Mouse (Mus musculus) ovary, adult 2 months (tissue): ENCODE measurements around the gene Olfr486. TPM values are rescaled to one million over a fixed set of nuclear protein-coding genes. Genes with fewer than 3 reads are reported as not detected.

Source experiments
- polyA plus RNA-seq: library from polyadenylated mRNA; depleted of rRNA; stranded (reverse); fragments of >200 nt; gene quantifications from 2 replicates; pipeline ENCODE4 v1.2.3, GENCODE M21; 2012; rRNA removed

Gene Olfr486
- not detected in 2 replicates for polyA plus RNA-seq

GRCm38 (mm10) chr7:108172642-108173041 is at the start of gene Olfr486:
TSS of gene Olfr486 (minus strand) at chr7:108172742.

GRCm38 (mm10) chr7:108214536-108214935 is 42.0 kb upstream of the Olfr486 start, which contains the start of gene Olfr487:
TSS of gene Olfr487 (minus strand) at chr7:108214636.

GRCm38 (mm10) chr7:108159771-108160170 is 12.8 kb downstream of the Olfr486 start, which contains the start of gene Olfr485:
TSS of gene Olfr485 (minus strand) at chr7:108159871.

DNA sequence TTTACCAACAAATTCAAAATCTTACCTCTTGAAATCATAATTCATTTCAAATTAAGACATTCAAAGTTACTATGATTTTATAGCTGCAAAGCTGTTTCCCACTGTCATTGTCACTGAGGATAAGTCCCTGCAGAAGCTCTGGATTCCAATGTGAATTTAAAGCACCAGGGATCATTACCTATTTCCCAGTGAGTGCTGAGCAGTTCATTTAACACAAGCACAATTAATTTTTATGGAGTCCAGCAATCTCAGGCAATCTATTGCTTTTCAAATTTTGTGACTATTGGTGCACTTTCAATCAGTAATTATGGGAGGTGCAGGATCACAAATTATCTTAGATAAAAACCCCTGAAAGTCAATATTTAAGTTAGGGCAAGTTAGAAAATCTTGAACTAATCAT is 45.2 kb downstream of the Olfr486 start, which contains the start of gene Olfr484:
Gene Olfr484, minus strand, starts transcription at position 101 of the 400 bp plus-strand sequence.

Other genes starting within 250 kb of the Olfr486 start
- not detected in 2 replicates for gene Olfr473, start 242.3 kb downstream of the Olfr486 start, polyA plus RNA-seq
- gene Olfr474, start 218.1 kb downstream of the Olfr486 start, polyA plus RNA-seq, result not detected in 2 replicates
- not detected in 2 replicates for gene Olfr476, start 207.9 kb downstream of the Olfr486 start, polyA plus RNA-seq
- gene Olfr477, start 186.0 kb downstream of the Olfr486 start, polyA plus RNA-seq, result not detected in 2 replicates
- not detected in 2 replicates for gene Olfr478, start 138.8 kb downstream of the Olfr486 start, polyA plus RNA-seq
- not detected in 2 replicates for gene Olfr479, start 122.0 kb downstream of the Olfr486 start, polyA plus RNA-seq
- gene Olfr480, start 105.4 kb downstream of the Olfr486 start, polyA plus RNA-seq, result not detected in 2 replicates
- not detected in 2 replicates for gene Olfr481, start 92.9 kb downstream of the Olfr486 start, polyA plus RNA-seq
- gene Olfr482, start 75.2 kb downstream of the Olfr486 start, polyA plus RNA-seq, result not detected in 2 replicates
- not detected in 2 replicates for gene Olfr483, start 71.9 kb downstream of the Olfr486 start, polyA plus RNA-seq
- not detected in 2 replicates for gene Olfr484, start 45.3 kb downstream of the Olfr486 start, polyA plus RNA-seq
- gene Olfr485, start 12.9 kb downstream of the Olfr486 start, polyA plus RNA-seq, result not detected in 2 replicates
- not detected in 2 replicates for gene Olfr487, start 41.9 kb upstream of the Olfr486 start, polyA plus RNA-seq
- not detected in 2 replicates for gene Olfr488, start 85.6 kb upstream of the Olfr486 start, polyA plus RNA-seq
- not detected in 2 replicates for gene Olfr490, start 116.2 kb upstream of the Olfr486 start, polyA plus RNA-seq
- gene Olfr491, start 140.7 kb upstream of the Olfr486 start, polyA plus RNA-seq, result not detected in 2 replicates
- gene Olfr492, start 150.9 kb upstream of the Olfr486 start, polyA plus RNA-seq, result not detected in 2 replicates
- gene Olfr493, start 174.2 kb upstream of the Olfr486 start, polyA plus RNA-seq, result not detected in 2 replicates
- gene Olfr494, start 192.6 kb upstream of the Olfr486 start, polyA plus RNA-seq, result not detected in 2 replicates
- not detected in 2 replicates for gene Olfr495, start 220.4 kb upstream of the Olfr486 start, polyA plus RNA-seq
- gene Olfr497, start 247.7 kb upstream of the Olfr486 start, polyA plus RNA-seq, result not detected in 2 replicates